Mouse (Mus musculus) olfactory bulb, adult 2 months (tissue): Measurements from ENCODE around the gene Kcnk10. TPM values are rescaled to one million over a fixed set of nuclear protein-coding genes. Genes with fewer than 3 reads are reported as not detected.

Experiments
- H3K27ac ChIP-seq: fragments of 200-500 bp; 2 replicates; pipeline ENCODE4 v1.5.1; 2012; ENCODE audit warnings: low read depth, low read length; ENCODE audit not compliant: insufficient read depth
- H3K4me1 ChIP-seq: fragments of 200-500 bp; 2 replicates; pipeline ENCODE4 v1.6.1; 2012; ENCODE audit warnings: low read length; ENCODE audit not compliant: control insufficient read depth, insufficient read depth
- H3K4me3 ChIP-seq: fragments of 200-500 bp; 2 replicates; pipeline ENCODE4 v1.5.1; 2012; ENCODE audit warnings: mild to moderate bottlenecking, low read depth, low read length, moderate library complexity; ENCODE audit not compliant: insufficient read depth
- CTCF ChIP-seq: fragments of 200-500 bp; IDR thresholded peaks from 2 replicates; pipeline ENCODE4 v1.5.1; 2012; ENCODE audit warnings: low read depth, mild to moderate bottlenecking, low read length, moderate library complexity; ENCODE audit not compliant: insufficient read depth
- POLR2A ChIP-seq: fragments of 200-500 bp; IDR thresholded peaks from 2 replicates; pipeline ENCODE4 v1.6.1; 2012; ENCODE audit warnings: mild to moderate bottlenecking, low read depth, low read length, moderate library complexity; ENCODE audit not compliant: insufficient read depth
- WGBS: fragments of 180-500 bp; shearing (Covaris S2); methylation state at CpG from one replicate; pipeline ENCODE4 v1.1.7; 2018; 5-methylcytosine and 5-hydroxymethylcytosine counted together
- polyA plus RNA-seq: library from polyadenylated mRNA; stranded (reverse); fragments of >200 nt; gene quantifications from 2 replicates; pipeline ENCODE4 v1.2.4, GENCODE M21; 2012; ENCODE audit warnings: low replicate concordance; ENCODE audit not compliant: missing spikeins, insufficient read depth, insufficient read length

Kcnk10 gene
- polyA plus RNA-seq, 1 experiment = 50.8 TPM

GRCm38 (mm10) chr12:98452646-98453045 is 125.5 kb downstream of the Kcnk10 start:
- no peak overlapping the region for H3K4me3 ChIP-seq
- H3K4me1 ChIP-seq = peaks cover 13% of the 10 kb centered on the region
- 57% methylated on average over 7 of the region's 7 CpGs for whole genome bisulfite sequencing
- no peak for TF ChIP-seq CTCF
- no peak for TF ChIP-seq POLR2A
- H3K27ac ChIP-seq = no peak overlapping the region

- Histone ChIP-seq H3K4me1 (no peaks in the 10 kb centered on the region), H3K27ac (no peak overlapping the region), H3K4me3 (no peak overlapping the region)
- no peak for TF ChIP-seq CTCF
- TF ChIP-seq POLR2A = no peak
- 70% methylated on average over 5 of the region's 5 CpGs for WGBS
Measured at GRCm38 (mm10) chr12:98445637-98446036, 132.5 kb downstream of the Kcnk10 start.

- H3K4me1 ChIP-seq = no peaks in the 10 kb centered on the region
- H3K27ac ChIP-seq = no peak overlapping the region
- H3K4me3 ChIP-seq = no peak overlapping the region
- WGBS = 84% methylated on average over 5 of the region's 5 CpGs
- TF ChIP-seq POLR2A = no peak
- no peak for TF ChIP-seq CTCF
Measured at GRCm38 (mm10) chr12:98444860-98445259, 133.2 kb downstream of the Kcnk10 start.

DNA sequence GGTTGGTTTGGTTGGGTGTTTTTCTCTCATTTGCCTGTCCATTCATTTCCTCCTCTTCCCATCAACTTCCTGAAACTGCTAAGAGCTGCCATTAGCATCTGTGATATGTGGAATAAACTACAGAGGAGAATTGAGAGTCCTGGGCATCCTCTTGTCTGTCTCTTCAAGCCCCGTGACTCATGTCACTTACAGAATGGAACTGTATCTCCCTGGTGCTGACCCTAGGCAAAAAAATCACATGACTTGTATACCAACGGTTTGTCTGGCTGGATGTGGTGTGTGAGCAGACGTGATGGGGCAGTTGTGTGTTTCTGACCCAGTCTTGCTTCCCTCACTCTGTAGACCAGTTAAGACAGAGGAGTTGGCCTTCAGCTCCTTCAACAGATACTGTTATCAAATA is 134.4 kb downstream of the Kcnk10 start:
- Histone ChIP-seq H3K4me1 (no peaks in the 10 kb centered on the region), H3K4me3 (no peak overlapping the region), H3K27ac (no peak overlapping the region)
- WGBS = 89% methylated on average over 3 of the region's 3 CpGs
- TF ChIP-seq CTCF (no peak), POLR2A (no peak)

- peaks cover 4% of the 10 kb centered on the region; the same call in 1 of the 2 replicates for H3K4me1 ChIP-seq
- H3K27ac ChIP-seq = no peak overlapping the region
- no peak overlapping the region for H3K4me3 ChIP-seq
- 61% methylated on average over 2 of the region's 2 CpGs for WGBS
- TF ChIP-seq POLR2A (no peak), CTCF (no peak)
Measured at GRCm38 (mm10) chr12:98438080-98438479, 140.0 kb downstream of the Kcnk10 start.

- H3K4me1 ChIP-seq = peaks cover 4% of the 10 kb centered on the region; the same call in 1 of the 2 replicates
- WGBS = 92% methylated on average over 5 of the region's 5 CpGs
- no peak overlapping the region for H3K4me3 ChIP-seq
- TF ChIP-seq CTCF (no peak), POLR2A (no peak)
- H3K27ac ChIP-seq = no peak overlapping the region
Measured at GRCm38 (mm10) chr12:98430683-98431082, 147.4 kb downstream of the Kcnk10 start.

DNA sequence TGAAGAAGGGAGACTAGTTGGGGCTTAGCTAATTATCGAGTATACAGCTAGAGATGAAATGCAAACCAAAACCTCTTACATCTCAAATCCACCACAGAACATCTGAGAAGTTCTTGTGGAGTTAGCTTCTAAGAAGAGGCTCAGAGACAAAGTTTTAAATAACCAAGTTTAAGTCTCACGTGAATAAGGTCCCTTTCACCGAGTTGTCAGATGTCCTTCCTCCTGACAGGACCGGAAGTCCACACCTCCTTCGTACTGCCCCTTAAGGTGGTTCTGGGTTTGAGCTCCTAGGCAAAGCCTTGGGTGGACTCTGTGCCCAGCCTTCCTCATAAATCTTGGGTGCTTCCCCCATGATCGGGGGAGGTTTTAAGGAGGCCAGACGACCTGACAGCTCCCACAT is 156.8 kb downstream of the Kcnk10 start:
- no peak for TF ChIP-seq CTCF
- no peak for TF ChIP-seq POLR2A
- 88% methylated on average over 7 of the region's 7 CpGs for WGBS

DNA sequence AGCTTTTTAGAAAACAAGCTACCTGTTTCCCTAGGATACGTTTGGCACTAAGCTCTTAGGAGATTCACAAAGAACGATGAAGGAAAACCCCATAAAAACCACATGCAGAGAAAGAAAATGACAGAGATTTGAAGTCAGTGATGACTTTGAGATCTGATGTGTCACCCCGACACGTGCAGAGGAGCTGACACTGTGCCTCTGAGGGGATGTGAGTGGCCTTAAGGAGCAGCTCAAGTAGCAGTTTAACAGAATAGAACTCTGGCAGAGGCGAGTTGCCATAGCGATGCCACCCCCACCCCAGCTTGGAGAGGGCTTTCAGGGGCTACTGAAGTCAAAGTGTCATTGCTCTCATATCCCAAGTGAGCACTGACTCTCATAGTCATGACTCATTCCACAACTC is 158.3 kb downstream of the Kcnk10 start:
- Histone ChIP-seq H3K27ac (no peak overlapping the region), H3K4me3 (no peak overlapping the region), H3K4me1 (peaks cover 3% of the 10 kb centered on the region; the same call in 1 of the 2 replicates)
- TF ChIP-seq POLR2A (no peak), CTCF (no peak)
- WGBS = 70% methylated on average over 6 of the region's 6 CpGs

More for the DNA sequence above, 156.8 kb downstream of the Kcnk10 start:
- peaks cover 3% of the 10 kb centered on the region; the same call in 1 of the 2 replicates for H3K4me1 ChIP-seq
- H3K4me3 ChIP-seq = no peak overlapping the region
- H3K27ac ChIP-seq = no peak overlapping the region

DNA sequence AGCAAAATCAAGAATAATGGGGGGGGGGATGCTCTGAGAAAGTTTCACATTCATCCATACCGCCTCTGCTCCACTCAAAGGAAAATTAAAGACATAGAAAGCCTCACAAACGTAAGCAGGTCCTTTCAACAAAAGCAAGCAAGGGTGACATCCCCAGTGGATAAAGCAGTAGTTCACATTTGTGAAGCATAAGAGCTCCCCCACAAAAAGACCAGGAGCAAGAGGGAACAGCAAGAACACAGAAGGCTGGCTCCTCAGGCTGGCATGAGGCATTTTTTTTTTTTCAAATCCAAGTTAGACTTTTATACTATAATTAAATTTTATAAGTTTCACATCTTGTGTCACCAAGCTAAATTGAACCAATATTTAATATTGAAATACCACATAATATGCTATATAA is 168.5 kb downstream of the Kcnk10 start:
- WGBS = 49% methylated on average over 2 of the region's 2 CpGs
- no peak for TF ChIP-seq CTCF
- TF ChIP-seq POLR2A = no peak
- no peak overlapping the region for H3K4me3 ChIP-seq
- no peak overlapping the region for H3K27ac ChIP-seq
- H3K4me1 ChIP-seq = no peaks in the 10 kb centered on the region

DNA sequence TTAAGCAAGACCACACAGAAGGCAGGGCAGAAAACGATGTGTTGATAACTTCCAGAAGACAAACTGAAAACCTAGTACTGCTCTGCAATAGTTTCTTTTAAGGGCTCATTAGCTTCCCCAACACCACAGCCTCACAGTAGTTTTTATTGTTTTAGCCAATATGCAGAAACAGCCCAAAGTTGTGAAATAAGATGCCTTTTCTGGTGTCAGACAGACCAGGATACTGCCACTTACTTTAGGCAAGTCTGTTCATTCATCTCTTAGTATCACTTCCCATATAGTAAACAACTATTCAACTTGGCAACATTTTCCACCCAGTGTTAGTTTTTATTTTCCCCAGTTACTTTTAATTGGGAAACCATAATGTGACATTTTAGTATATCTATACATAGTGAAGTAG is 171.5 kb downstream of the Kcnk10 start:
- H3K4me3 ChIP-seq = no peak overlapping the region
- WGBS = 61% methylated on average over 1 of the region's 1 CpGs
- no peaks in the 10 kb centered on the region for H3K4me1 ChIP-seq
- no peak overlapping the region for H3K27ac ChIP-seq
- TF ChIP-seq CTCF (no peak), POLR2A (no peak)
